Mouse (Mus musculus) gastrocnemius, postnatal 4 days (tissue): ENCODE results near the gene Pced1b. TPM values are rescaled to one million over a fixed set of nuclear protein-coding genes. Genes with fewer than 3 reads are reported as not detected.

ENCODE experiments used
- DNase-seq, 2 experiments: peaks; one replicate each; pipeline ENCODE4 v3.0.0; 2021 to 2022; ENCODE audit warnings: low spot score in 2 of 2, mixed read lengths in 2 of 2
- total RNA-seq, 2 experiments: library from RNA; stranded (reverse); gene quantifications; 2 replicates each; pipeline ENCODE4 v1.2.3; 2021

Pced1b gene
- total RNA-seq, 2 experiments from 2014 or later, result 4.6 to 6.3 TPM

DNA sequence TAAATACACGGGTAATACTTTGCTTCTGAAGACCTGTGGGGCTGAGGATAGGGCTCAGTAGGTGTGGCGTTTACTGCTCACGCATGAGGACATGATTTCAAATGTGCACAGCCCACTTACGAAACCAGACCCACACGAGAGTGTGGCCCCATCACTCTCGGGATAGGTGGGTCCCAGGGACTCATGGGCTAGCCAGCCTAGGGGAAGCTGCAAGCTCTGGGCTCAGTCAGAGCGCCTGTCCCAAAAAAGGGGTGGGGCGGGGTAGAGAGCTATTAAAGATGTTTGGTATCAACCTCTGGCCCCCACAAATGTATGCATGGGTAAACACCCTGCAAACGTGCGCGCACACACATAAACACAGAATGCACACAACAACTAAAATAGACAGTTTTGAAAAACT, 9.5 kb downstream of the Pced1b start:
- DNase-seq, result no peak

DNA sequence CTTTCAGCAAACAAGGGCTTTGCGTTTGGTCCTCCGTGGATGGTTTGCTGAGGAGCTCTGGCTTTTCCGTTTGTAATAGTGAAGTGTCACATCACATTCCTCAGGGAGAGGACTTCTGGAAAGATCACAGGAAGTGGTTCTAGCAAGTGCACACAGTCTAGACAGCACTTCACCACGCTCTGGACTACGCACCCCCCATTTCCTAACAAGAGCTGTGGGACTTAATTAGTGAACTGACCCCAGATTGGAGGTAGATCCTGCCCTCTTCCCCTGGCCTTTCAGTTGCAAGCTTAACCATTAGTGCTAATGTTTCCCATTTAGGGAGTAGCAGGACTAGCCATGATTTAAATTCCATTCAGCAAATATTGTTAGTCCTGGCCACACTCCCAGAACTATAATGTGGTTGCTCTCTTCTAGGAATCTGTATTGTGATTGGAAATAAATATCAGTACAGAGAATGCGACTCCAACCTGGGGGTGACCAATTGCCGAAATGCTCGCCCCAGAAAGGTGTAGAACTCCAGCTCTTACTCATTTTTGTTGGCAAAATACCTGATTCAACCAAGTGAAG, 10.4 kb downstream of the Pced1b start:
- DNase-seq, result no peak

DNA sequence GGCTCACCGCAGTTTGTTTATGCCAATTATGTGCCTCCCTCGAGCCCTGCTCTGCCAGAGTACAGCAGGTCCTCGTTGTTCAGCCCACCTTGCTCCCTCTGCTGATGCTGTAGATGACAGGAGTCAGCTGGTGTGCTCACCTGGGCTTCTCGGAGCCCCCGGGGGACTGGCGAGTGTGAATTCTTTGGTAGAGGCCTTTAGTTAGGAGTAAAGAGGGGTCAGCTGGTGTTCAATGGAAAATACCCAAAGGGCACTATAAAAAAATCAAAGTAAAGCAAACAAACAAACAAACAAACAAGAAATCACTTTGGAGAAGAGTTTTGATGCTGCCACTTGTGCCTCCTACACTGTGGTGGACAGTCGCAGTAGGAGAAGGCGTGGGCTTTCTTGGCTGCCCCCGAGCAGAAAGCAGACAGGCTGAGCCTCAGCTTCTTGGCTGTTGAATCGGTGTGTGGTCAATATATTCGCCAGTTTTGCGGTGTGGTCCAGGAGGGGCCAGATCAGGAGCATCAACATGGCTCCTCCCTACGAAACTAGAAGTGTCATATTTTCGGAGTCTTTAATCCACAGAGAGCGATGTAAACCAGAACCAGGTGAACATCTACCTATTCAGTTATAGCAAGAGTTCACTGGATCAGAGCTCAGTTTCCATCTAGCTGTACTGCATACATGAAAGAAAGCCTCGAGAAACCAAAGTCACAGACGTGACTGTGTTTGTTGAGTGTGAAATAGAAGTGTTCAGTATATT, 11.8 kb downstream of the Pced1b start:
- DNase-seq, result no peak

DNA sequence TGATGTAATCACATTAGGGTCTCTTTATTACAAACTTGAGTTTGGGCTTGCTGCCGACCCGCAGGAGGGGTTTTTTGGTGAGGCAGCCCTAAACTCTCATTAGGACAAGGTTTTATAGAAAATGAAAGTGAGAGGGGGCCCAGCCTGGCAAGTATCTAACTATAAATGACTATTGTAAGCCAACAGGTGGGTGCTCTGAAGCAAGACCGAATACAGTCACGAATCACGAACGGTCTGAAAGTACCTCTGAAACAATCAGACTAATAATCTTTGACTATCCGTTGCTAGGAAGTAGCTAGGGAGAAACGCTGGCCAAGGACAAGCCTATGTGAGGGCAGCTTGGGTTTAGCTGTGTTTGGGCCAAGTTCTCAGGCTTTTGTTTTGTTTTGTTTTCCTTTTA, 12.4 kb downstream of the Pced1b start:
- DNase-seq, result no peak

DNA sequence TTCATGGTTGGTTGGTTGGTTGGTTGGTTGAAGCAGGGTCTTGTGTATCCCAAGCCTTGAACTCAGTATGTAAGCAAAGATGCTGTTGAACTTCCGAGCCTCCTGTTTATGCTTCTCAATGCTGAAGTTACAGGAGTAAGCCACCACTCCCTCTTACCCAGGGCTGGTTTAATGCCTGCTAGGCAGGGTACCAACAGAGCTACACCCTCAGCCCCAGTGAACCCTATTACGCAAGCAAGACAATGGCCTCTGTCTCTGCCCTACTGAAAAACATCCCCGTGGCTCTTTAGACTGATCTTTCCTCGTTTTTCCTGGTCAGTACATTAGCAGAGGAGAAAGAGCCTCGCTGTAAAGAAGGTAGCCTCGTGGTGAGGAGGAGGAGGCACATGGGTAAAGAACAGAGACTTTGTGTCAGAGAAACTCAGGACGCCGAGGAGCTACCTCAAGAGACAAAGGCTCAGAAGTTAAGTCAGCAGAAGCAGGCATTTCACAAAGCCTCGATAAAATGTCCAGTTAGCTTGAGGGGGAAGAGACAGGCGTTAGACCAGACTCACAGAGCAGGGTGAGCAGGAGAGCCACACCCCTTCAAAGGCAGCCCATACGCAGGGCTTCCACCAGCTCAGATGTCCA, 13.2 kb downstream of the Pced1b start:
- DNase-seq, result no peak

DNA sequence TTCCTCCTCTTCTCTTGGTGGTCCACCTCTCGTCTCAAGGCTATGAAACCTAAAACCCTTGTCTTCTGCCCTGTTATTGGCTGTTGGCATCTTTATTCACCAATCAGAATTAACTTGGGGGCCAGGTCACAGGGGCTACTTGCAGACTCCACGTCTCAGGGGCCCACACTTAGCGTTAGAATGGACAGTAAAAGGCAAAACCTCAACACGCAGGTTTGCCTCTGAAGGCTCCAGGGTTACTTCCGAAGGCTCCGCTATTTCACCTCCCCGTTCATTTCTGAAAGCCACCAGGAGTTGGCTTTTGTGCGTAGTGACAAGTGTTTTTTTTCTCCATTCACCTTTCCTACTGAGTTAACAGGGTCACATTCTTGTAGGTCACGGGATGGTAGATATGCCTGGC, 15.3 kb downstream of the Pced1b start:
- DNase-seq, result no peak

DNA sequence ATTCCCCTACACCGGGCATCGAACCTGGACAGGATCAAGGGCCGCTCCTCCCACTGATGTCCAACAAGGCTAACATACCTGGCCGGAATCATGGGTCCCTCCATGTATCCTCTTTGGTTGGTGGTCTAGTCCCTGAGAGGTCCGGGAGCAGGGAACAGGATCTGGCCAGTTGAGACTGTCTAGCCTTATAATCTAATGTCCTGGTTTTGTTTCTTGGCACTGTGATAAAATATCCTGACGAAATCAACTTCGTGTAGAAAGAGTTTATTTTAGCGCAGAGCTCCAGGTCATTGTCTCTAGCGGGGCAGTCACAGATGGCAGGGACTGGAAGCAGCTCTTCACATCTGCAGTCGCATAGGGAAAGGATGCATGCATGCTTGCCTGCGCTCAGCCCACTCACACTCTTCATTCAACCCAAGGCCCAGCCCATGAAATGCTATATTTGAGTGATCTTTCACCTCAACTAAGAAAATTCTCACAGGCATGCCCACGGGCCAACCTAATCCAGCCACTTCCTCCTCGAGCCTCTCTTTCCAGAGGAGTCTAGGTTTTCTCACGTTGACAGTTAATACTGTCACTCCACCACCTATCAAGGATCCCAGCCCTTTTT, 19.4 kb downstream of the Pced1b start:
- DNase-seq, result no peak

DNA sequence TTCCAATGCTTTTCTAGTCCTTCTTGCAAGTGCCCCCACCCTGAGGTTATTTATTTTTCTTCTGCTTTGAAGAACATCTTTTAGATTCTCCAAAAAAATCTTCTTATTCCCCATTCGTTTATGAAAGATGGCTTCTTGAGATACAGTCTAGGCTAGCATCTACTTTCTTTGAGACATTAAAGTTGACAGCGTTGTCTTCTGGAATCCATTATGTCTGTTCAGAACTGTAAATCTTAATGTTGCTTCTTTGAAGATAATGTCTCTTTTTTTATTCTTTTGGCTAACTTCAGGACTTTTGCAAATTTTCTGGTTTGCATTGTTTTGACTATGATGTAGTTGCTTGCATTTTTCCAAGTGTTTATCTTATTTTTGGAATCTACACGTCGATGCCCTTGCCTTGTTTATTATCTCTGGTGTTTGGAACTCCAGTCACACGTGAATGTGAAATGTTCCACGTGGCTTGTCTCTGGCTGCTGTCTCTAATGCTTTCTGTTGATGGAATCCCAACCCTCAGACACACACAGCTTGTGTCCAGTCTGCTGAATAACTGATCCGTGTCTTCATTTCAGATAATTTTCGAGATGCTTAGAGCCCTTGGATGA, 20.3 kb downstream of the Pced1b start:
- DNase-seq, result no peak

DNA sequence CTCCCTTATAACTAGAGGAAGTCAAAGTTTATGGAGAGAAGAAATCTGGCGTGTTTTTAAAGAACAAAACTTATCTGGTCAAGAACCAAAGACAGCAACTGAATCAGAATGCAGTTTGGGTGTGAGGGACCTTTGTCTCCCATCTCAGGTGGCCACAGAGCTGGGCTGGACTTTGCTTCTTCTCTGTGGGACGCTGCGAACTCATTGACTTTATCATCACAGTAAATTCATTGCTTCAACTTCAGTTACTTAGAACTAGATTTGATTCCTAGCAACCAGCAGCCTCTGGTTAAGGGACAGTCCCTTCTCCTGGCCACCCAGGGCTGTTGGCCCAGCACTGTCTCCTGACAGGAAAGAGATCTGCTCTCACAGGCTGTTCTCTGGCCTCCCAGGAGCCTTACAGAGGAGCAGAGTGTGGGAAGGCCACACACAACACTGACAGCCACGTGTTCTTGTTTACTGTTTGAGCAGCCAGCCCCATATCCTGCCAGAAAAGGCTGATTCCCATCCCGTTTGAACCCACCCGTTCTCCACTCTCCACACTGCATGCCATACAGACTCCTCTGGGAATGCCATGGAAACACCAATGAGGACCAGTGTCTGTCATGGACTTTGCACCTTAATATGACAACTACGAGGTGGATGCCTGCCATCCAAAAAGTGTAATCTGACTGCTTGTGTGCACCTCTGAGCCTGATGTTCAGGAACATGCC, 25.2 kb downstream of the Pced1b start:
- no peak for DNase-seq

DNA sequence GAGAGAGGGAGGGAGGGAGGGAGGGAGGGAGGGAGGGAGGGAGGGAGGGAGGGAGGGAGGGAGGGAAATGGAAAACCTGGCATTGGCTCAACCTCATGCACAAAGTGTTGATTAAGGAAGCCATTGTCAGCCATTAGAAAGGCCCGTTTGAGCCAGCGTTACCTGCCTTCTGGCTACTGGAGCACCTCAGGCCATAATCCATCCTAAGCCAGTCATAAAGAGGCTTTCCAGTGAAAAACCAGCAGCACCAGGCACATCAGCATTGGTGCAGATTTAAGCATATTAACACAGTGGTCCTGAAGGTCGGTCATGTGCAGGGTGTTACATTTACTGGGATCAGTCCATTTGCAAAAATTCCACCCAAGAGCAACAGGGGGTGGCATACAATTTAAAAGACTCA, 25.9 kb downstream of the Pced1b start:
- DNase-seq, result no peak

DNA sequence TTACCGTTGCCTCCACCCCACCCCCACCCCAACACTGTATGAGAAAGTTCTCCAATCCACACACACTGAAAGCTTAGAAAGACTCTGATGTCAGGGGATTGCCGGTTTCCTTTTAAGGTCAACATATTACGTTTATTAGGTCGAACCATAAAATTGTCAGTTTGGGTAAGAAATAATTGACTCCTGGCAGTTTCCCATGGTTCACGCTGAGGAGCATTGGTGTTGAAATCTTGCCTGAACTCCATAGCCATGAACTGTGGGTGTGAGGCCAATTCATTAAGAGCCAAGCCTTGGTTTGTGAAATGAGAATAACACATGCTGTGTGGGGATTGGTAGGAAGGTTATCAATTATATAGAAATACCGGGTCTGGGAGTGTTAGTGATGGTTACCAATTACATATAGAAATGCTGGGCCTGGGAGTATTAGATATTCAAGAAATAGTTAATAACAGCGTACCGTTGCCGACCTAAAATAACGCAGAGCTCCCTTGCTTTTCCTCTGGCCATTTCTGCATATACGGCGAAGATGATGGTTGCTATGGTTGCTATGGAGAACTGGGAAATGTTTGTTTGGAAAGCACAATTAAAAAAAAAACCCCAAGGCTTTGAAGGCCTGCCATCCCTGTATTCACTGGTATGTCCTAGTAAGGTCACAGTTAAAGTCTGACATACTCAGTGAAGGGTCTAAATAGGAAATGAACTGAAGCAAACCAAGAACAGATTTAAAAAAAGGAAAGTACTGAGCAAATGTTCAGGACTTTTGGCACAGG, 28.9 kb downstream of the Pced1b start:
- no peak for DNase-seq

DNA sequence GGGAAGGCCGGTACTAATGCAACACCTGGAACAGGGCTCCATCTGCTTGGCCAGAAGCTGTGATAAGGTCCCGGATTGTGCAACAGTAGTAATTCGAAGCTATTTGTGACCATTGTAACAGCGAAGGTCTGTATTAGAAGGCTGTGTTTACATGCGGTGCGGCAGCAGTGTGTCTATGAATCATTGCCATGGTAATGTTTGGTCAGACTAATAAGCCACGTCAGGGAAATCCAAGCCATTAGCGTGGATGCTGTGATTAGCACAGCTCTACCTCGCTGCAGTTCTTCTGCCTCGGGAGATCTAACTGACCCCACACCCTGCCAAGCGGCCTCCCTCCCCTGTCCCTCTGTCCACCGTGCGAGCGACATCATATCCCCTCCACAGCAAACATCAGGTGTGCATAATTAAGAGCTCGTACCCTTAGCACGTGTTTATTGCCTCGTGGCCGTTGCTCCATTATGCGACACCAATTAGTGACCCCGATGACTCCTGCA, 29.8 kb downstream of the Pced1b start:
- DNase-seq, result no peak

DNA sequence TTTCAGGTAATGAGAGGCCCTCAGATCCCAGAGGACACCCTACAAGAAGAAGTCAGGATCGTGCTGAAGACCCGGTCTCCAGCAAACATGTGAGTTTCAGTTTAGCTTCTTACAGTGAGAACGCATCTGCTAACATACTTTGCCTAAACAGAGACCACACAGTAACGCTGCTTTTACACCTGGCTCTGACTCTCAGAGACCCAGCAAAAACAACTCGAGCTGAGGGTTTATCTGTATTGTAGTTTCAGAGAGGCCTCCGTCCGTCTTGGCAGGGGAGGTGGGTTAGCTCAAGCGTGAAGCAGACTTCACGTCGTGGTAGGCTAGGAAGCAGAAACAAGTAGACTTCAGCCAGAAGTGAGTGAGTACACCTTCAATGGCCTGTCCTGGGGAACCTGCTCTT, 30.4 kb downstream of the Pced1b start:
- no peak for DNase-seq

DNA sequence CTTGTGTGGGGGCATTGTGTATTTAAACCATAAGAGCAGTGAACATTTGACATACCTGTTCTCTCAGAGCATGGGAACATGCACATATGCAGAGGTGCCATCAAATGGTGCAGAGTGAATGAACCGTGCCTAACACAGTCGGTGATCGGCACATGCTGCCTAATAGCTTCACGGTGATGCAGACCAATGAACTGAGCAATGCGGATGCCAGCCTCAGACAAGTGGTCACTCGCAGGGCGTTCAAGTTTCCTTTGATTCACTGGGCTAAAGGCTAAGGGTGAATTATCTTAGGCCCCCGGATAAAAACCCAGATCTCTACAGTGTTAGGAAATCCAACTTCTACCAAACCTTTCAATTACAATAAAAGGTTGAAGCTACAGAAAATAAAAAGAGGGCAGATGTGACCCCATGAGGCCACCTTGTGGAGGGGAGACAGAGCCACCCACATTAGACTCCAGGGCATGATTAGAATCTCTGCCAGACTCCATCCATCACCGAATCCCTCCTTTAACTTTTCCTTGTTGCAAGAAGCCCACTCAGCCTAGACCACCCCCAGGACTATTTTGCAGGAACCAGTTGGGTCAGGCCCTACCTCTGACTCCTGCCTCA, 31.5 kb downstream of the Pced1b start:
- DNase-seq, result no peak

DNA sequence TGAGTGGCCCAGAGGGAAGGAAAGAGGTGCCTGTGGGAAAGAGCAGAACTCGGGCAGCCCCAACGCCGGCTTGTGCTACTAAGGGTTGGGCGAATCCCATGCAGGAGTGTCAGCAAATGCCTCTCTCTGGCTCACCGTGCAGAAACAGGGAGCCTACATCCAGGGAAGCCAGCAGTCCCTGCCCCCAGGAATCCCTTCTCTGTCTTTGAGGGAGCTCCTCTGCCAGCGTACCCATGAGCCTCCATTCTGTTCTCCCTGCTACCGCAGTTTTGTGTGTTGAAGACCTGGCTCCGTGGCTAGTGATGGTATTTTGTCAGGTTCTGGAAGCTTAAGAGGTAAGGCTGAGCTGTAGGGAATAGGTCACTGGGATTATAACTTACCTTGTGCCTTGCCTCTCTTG, 33.2 kb downstream of the Pced1b start:
- DNase-seq, result no peak

DNA sequence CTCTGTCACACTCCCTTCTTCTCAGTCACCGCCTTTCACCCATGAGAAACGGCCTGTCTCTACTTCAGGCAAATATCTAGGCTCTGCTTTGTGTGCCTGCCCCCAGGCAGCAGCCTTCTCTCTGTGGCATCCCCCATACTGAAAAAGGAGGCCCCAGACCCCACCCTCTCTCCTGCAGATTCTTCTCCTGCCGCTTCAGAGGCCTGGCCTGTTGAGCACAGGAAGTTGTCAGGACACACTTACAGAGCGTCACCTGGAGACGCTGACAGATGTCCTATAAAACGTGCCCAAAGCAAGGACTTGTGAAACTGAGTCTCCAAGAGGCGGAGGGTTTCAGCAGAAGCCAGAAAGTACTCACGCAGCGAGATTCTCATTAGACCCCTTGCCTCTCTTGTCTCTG, 33.9 kb downstream of the Pced1b start:
- DNase-seq, result no peak

DNA sequence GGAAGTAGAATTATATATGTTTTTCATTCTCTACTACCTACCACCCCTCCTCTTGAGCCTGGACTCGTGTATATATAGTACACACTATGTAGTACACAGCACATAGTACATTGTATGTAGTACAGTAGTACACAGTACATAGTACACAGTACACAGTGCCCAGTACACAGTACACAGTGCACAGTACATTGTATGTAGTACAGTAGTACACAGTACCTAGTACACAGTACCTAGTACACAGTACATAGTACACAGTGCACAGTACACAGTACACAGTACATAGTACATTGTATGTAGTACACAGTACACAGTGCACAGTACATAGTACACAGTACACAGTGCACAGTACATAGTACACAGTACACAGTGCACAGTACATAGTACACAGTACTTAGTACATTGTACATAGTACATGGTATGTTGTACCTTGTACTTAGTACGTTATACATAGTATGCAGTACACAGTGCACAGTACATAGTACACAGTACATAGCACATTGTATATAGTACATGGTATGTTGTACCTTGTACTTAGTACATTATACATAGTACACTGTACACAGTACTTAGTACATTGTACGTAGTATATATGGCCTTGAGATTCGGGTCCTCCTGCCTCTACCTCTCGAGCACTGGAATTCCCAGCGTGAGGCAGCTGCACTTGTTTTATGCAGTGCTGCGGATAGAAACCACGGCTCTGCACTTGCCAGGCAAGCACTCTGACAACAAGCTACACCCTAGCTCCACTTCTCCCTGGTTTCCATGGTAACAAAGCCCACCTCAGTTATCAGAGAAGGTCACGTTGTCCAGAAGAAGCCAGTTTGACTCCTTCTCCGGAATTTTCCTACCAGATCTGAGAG, 35.0 kb downstream of the Pced1b start:
- no peak for DNase-seq

DNA sequence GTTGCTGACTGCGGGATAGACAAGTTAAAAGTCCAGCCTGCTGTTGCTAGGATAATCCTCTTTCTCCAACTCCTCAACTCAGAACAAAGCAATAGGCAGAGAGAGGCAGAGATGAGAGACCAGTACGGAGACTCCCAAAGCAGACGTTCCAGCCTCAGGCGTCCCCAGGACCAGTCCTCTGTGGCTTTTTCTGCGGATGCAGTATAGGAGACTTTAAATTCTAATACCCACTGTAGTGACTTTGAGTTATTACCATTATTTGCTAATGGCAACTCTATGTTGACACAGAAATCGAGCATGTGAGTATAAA, 35.6 kb downstream of the Pced1b start:
- no peak for DNase-seq

DNA sequence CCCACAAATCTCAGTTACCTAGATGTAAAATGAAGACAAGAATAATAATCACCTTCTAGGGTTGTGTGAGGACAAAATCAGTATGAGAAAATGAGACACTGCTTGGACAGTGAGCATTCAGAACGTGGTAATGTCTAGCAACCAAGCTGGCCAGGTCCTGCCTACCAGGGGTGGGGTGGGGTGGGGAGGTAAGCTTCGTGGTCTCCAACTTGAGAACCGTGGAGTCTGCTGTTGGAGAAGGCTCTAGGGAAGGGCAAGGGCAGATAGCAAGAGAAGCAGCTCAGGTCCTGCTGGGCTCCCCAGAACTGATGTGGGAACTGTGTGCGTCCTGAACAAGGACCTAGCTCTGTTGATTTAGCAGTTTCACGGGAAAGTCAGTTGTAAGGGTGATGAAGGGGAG, 37.3 kb downstream of the Pced1b start:
- DNase-seq, result no peak
